Mouse (Mus musculus): ENCODE results near the gene Ggact. TPM values are rescaled to one million over a fixed set of nuclear protein-coding genes. Genes with fewer than 3 reads are reported as not detected.

Gene Ggact
- total RNA-seq, 2 experiments from 2014 or later: 20.0 to 23.4 TPM

GRCm38 (mm10) chr14:122872612-122873011 lies 40.9 kb downstream of the Ggact start:
- intact Hi-C loops (cut with DNase I): no loop called here
- no peak for DNase-seq

- DNase-seq: no peak
- intact Hi-C loops (cut with DNase I): no loop called here
Observed at GRCm38 (mm10) chr14:122871841-122872580, 41.5 kb downstream of the Ggact start.

- intact Hi-C loops (cut with DNase I): no loop called here
- DNase-seq: no peak
Observed at GRCm38 (mm10) chr14:122869831-122870230, 43.7 kb downstream of the Ggact start.

GRCm38 (mm10) chr14:122867531-122868285 lies 45.8 kb downstream of the Ggact start:
- intact Hi-C loops (cut with DNase I): no loop called here
- peak; percentile 39 to 47 for DNase-seq

GRCm38 (mm10) chr14:122865462-122866129 lies 48.0 kb downstream of the Ggact start:
- intact Hi-C loops (cut with DNase I): no loop called here
- DNase-seq: no peak

- peak; percentile 28 to 43 for DNase-seq
- intact Hi-C loops (cut with DNase I): no loop called here
Observed at GRCm38 (mm10) chr14:122862623-122863022, 50.9 kb downstream of the Ggact start.

- no peak for DNase-seq
- intact Hi-C loops (cut with DNase I): no loop called here
Observed at GRCm38 (mm10) chr14:122859792-122860191, 53.8 kb downstream of the Ggact start.

GRCm38 (mm10) chr14:122852506-122853057 lies 61.0 kb downstream of the Ggact start:
- intact Hi-C loops (cut with DNase I): no loop called here

GRCm38 (mm10) chr14:122837018-122837417 lies 76.5 kb downstream of the Ggact start:
- intact Hi-C loops (cut with DNase I): no loop called here
- no peak for DNase-seq

More at GRCm38 (mm10) chr14:122852506-122853057, 61.0 kb downstream of the Ggact start:
- no peak for DNase-seq

GRCm38 (mm10) chr14:122836221-122836620 lies 77.3 kb downstream of the Ggact start:
- no peak for DNase-seq
- intact Hi-C loops (cut with DNase I): no loop called here

- intact Hi-C loops (cut with DNase I): no loop called here
- no peak for DNase-seq
Observed at GRCm38 (mm10) chr14:122835487-122836190, 77.9 kb downstream of the Ggact start.

- DNase-seq: no peak
- intact Hi-C loops (cut with DNase I): no loop called here
Observed at GRCm38 (mm10) chr14:122834753-122835152, 78.8 kb downstream of the Ggact start.

- intact Hi-C loops (cut with DNase I): no loop called here
- DNase-seq: no peak
Observed at GRCm38 (mm10) chr14:122833666-122834065, 79.9 kb downstream of the Ggact start.

- intact Hi-C loops (cut with DNase I): no loop called here
- DNase-seq: no peak
Observed at GRCm38 (mm10) chr14:122830433-122830832, 83.1 kb downstream of the Ggact start.

GRCm38 (mm10) chr14:122825464-122825863 lies 88.1 kb downstream of the Ggact start:
- DNase-seq: no peak
- intact Hi-C loops (cut with DNase I): no loop called here

GRCm38 (mm10) chr14:122823791-122824190 lies 89.8 kb downstream of the Ggact start:
- DNase-seq: no peak
- intact Hi-C loops (cut with DNase I): no loop called here

GRCm38 (mm10) chr14:122821002-122821401 lies 92.6 kb downstream of the Ggact start:
- no peak for DNase-seq
- intact Hi-C loops (cut with DNase I): no loop called here

GRCm38 (mm10) chr14:122800296-122800695 lies 113.3 kb downstream of the Ggact start:
- intact Hi-C loops (cut with DNase I): no loop called here
- no peak for DNase-seq

- intact Hi-C loops (cut with DNase I): no loop called here
Observed at GRCm38 (mm10) chr14:122793368-122793767, 120.2 kb downstream of the Ggact start.

GRCm38 (mm10) chr14:122790111-122790510 lies 123.4 kb downstream of the Ggact start:
- no peak for DNase-seq
- intact Hi-C loops (cut with DNase I): no loop called here

More at GRCm38 (mm10) chr14:122793368-122793767, 120.2 kb downstream of the Ggact start:
- no peak for DNase-seq

Measured in heart, postnatal 10 days (tissue).